Mouse (Mus musculus) megakaryocyte-erythroid progenitor cell, adult 5-6 weeks (primary cell): ENCODE results near the gene Ncoa5. TPM values are rescaled to one million over a fixed set of nuclear protein-coding genes. Genes with fewer than 3 reads are reported as not detected.

Source experiments
- ATAC-seq: replicated peaks from 2 replicates; pipeline ENCODE4 v1.8.0; 2016; ENCODE audit warnings: mild to moderate bottlenecking, inconsistent platforms; ENCODE audit not compliant: severe bottlenecking, poor library complexity, low FRiP score, low TSS enrichment
- total RNA-seq, 2 experiments: library from RNA; stranded (forward) in 1 of 2; stranded (reverse) in 1 of 2; fragments of 200-1000, 215-1000 nt in 1 of 2; fragments of >200 nt in 1 of 2; fragmentation: Nextera tagmentation in 1 of 2; gene quantifications; 2 replicates each; pipeline ENCODE4 v1.2.3; 2014 to 2017

Gene Ncoa5
- 38.4 and 44.2 TPM in 2 replicates for total RNA-seq (2014; fragmentation: Nextera tagmentation)
- total RNA-seq (2017), result 41.2 and 42.4 TPM in 2 replicates

GRCm38 (mm10) chr2:165034131-165035057 is at the start of gene Ncoa5:
TSS of gene Ncoa5 (minus strand) at chr2:165034867.
- peak; percentile 96 for ATAC-seq

GRCm38 (mm10) chr2:165081257-165081656 is 46.6 kb upstream of the Ncoa5 start:
- no peak for ATAC-seq

GRCm38 (mm10) chr2:165080657-165081056 is 46.0 kb upstream of the Ncoa5 start:
- no peak for ATAC-seq

GRCm38 (mm10) chr2:165078605-165079004 is 43.9 kb upstream of the Ncoa5 start:
- ATAC-seq, result no peak

- ATAC-seq, result no peak
These were observed 43.4 kb upstream of the Ncoa5 start for GRCm38 (mm10) chr2:165078045-165078444.

GRCm38 (mm10) chr2:165077055-165077454 is 42.4 kb upstream of the Ncoa5 start:
- ATAC-seq, result no peak

GRCm38 (mm10) chr2:165074937-165075336 is 40.3 kb upstream of the Ncoa5 start:
- ATAC-seq, result peak; percentile 81

GRCm38 (mm10) chr2:165074081-165074884 is 39.6 kb upstream of the Ncoa5 start:
- 0 out of 2 replicates have a peak, but pooled peaks have one; percentile 25 for ATAC-seq

GRCm38 (mm10) chr2:165073381-165073781 is 38.7 kb upstream of the Ncoa5 start:
- ATAC-seq, result no peak

- 0 out of 2 replicates have a peak, but pooled peaks have one; percentile 32 for ATAC-seq
These were observed 35.6 kb upstream of the Ncoa5 start for GRCm38 (mm10) chr2:165070096-165070816.

GRCm38 (mm10) chr2:165068806-165069205 is 34.1 kb upstream of the Ncoa5 start:
- no peak for ATAC-seq

- ATAC-seq, result no peak
These were observed 29.8 kb upstream of the Ncoa5 start for GRCm38 (mm10) chr2:165064489-165064888.

GRCm38 (mm10) chr2:165061638-165062433 is 27.2 kb upstream of the Ncoa5 start:
- no peak for ATAC-seq

- ATAC-seq, result no peak
These were observed 25.3 kb upstream of the Ncoa5 start for GRCm38 (mm10) chr2:165059961-165060360.

GRCm38 (mm10) chr2:165056377-165057085 is 21.9 kb upstream of the Ncoa5 start:
- no peak for ATAC-seq

- no peak for ATAC-seq
These were observed 21.2 kb upstream of the Ncoa5 start for GRCm38 (mm10) chr2:165055905-165056304.

- ATAC-seq, result no peak
These were observed 20.5 kb upstream of the Ncoa5 start, which contains the start of gene Cd40 for GRCm38 (mm10) chr2:165054888-165055852. TSS of gene Cd40 (plus strand) at chr2:165055627.
